Mouse (Mus musculus): ENCODE measurements around the gene BC052040.

Gene BC052040

GRCm38 (mm10) chr2:115774153-115774908, 192.8 kb downstream of the BC052040 start:
- DNase-seq: no peak

GRCm38 (mm10) chr2:115775488-115776217, 194.1 kb downstream of the BC052040 start:
- DNase-seq: no peak

GRCm38 (mm10) chr2:115776924-115777860, 195.7 kb downstream of the BC052040 start:
- no peak for DNase-seq

DNA sequence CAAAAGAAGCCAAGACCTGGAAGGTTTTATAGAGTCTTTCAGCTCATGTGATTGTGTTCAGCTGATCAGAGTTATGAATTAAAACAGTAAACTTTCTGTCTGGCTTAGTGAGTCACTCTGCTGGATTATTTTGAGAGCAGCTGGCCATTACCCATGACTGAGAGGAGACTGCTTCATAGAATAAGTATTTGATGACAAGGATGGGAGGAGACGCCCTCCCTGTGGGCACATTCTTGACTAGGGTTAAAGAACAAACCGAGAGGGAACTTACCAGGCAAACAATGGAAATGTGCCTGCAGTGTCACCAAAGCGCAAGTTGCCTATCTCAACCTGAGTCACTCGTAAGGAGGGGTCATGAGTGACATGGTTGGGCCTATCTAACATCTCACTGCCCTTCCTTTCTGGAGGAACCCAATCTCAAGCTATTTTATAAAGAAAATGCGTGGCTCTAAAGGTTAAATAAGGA, 199.1 kb downstream of the BC052040 start:
- no peak for DNase-seq

- no peak for DNase-seq
Measured at GRCm38 (mm10) chr2:115785687-115786086, 204.2 kb downstream of the BC052040 start.

DNA sequence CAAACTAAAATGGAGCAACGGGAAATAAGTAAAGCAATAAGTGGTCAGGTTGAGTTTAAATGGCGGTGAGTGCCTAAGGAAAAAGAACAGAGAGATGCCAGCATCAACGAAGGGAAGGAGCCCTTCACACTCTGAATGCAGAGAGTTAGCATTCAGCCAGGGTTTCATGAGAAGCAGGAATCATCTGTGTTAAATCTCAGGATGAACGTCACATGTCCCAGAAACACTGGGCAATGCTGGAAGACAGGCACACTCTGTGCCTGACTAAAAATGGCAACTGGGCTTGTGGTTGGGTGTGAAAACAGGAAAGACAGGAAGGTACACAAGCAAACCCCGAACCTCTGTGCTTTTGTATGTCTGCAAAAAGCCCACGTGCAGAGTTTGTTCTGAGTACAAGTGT, 217.3 kb downstream of the BC052040 start:
- DNase-seq: no peak

DNA sequence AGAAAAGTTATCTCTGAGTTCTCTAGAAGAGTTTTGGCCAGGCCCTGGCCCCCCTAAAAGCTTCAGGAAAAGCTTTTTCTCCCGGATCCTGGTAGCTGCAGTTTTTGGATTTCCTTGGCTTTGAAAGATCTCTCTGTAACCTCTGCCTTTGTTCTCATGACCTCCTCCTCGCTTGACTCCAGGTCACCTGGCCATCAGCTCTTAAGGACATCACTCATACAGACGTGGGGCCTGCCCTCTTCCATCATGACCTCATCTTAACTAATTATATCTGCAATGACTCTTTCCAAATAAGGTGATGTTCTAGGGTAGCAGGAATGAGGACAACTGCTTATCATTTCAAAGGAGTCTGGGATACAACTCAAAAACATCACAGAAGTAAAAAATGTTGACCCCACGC, 226.9 kb downstream of the BC052040 start:
- no peak for DNase-seq

GRCm38 (mm10) chr2:115813316-115813715, 231.8 kb downstream of the BC052040 start:
- DNase-seq: no peak

DNA sequence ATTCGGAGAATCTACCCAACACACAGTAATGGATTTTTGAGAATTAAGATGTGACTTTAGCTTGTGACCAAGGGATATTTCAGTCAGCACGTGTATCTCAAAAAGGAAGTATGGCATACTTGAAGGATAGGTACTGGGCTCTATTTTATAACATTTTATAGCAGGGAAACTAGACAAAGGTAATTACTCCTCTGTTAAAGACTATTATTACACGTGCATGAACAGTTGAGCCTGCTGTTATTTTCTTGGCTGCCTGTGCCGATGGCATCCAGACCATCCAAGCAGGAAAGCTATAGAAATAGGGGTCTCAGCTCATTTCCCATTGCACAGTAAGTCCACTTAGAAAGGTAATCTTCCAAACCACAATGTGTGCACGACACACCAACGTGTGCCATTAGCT, 232.2 kb downstream of the BC052040 start:
- DNase-seq: no peak

GRCm38 (mm10) chr2:115817959-115818358, 236.4 kb downstream of the BC052040 start:
- no peak for DNase-seq

DNA sequence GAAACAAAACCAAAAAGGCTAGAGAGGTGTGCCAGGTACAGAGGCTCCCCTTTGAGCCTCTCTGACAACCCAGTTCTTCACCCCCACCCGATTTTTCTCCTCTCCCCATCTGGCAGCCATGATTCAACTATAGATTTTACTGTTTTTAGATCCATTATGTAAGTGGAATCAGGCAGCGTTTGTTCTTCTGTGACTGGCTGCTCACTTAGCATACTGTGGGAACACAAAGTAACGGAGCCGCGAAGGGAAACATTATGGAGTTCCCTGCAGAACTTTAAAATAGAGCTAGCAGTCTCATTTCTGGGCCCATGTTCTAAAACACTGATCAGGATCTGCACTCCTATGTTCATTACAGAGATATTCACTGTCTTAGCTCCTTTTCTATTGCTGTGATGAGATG, 240.8 kb downstream of the BC052040 start:
- no peak for DNase-seq
